Mouse (Mus musculus): Measurements from ENCODE around the gene Usp3.

Gene Usp3

GRCm38 (mm10) chr9:66592708-66593612 is at the start of gene Usp3:
Gene Usp3 (minus strand): TSS chr9:66593142.
- DNase-seq (ENCODE audit: low read depth, low spot score): peak; percentile 86

DNA sequence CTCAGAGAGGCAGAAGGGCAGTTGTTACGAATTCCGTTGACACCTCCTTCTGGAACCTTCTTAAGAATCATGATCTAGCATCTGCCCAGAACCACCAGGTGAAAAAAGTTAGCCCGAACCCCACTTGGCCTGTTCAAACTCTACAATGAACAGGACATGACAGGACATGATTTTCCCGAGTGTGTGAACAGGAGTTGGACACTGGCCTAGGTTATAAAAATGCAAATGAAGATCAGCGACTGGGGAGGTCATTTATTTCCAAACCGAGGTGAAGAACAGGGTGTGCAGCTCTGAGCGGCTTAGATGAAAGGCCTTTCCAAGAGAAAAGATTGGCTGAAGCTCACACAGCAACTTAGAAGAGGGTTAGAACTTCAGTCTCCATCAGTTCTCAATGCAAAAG is 47.5 kb upstream of the Usp3 start:
- DNase-seq (ENCODE audit: low read depth, low spot score): no peak

- no peak for DNase-seq (ENCODE audit: low read depth, low spot score)
Measured at GRCm38 (mm10) chr9:66639626-66640025, 46.7 kb upstream of the Usp3 start.

- no peak for DNase-seq (ENCODE audit: low read depth, low spot score)
Measured at GRCm38 (mm10) chr9:66632441-66632840, 39.5 kb upstream of the Usp3 start.

DNA sequence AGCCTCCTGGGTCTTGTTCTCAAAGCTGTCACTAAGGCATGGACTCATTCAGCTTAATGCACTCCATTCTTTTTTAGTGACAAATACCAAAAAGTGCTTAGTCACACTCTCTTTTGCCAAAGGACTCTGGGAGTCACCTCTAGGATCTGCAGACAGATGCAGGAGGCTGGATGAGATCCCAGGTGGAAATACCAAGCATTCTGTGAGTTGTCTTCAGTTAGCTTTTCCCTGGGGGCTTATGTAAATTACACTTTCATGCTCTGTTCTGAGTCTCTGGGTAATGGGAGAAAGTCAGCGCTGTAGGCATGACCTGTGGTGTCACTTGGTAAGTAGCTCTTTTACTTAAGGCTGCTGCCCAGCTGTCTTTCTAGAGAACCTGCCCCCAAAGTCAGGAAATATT is 38.0 kb upstream of the Usp3 start:
- no peak for DNase-seq (ENCODE audit: low read depth, low spot score)

DNA sequence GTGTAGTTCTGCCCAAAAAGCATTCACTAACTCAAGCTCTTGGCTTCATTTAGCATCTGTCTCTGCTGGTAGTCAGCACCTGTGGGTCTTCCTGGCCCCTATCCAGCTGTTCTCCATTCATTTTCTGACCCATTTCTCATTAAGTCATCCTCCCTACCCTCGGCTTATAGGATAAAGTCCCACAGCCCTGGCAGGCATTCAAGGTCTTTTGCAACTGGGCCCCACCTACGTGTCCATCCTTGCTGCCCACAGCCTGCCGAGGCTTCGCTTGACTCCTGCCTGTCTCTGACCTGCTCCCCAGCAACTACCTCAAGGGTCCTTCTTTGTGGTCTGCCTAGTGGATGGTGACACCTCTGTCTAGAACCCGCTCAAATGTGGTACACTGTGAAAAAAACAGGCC is 33.7 kb upstream of the Usp3 start:
- DNase-seq (ENCODE audit: low read depth, low spot score): no peak

DNA sequence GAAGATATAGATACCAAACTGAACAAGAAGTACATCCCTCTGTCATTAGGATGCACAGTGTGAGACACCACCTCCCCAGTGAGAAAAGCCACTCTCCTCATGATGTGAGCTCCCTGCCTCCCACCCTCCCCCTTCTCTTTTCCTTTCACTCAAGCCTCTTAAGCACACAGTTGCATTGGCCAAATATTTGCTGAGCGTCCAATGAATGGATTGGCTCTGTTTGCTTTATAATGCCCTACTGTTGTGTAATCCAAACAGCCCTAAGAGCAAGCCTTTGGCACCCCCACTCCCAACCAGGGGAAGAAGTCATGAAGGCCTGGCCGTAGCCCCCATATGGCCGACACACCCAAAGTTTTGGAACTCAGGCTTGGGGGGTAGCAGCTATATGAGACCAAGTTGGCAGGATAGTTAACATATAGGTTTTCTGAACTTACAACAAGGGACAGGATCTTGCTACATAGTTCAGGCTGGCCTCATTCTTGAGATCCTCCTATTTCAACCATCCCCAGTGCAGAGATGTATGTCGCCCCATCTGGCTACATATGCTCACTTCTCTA is 33.1 kb upstream of the Usp3 start:
- DNase-seq (ENCODE audit: low read depth, low spot score): no peak

DNA sequence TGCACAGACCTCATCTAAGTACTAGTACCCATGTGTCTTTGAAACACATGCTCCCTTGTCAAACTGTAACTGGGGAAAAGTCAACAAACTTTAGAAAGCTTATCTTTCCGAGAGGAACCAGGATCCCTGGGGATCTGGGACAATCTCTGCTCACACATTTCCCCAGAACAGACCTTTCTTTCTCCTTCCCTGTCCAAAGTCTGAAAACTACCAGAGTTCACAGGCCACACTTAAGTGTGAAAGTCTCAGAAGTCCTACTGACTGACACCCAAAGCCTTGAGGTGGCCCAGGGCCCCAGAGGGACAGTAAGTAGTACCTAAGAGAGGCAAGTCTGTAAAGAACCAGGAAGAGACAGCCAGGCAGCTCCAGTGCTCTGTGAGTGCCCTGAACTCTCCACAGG is 31.9 kb upstream of the Usp3 start:
- DNase-seq (ENCODE audit: low read depth, low spot score): no peak

DNA sequence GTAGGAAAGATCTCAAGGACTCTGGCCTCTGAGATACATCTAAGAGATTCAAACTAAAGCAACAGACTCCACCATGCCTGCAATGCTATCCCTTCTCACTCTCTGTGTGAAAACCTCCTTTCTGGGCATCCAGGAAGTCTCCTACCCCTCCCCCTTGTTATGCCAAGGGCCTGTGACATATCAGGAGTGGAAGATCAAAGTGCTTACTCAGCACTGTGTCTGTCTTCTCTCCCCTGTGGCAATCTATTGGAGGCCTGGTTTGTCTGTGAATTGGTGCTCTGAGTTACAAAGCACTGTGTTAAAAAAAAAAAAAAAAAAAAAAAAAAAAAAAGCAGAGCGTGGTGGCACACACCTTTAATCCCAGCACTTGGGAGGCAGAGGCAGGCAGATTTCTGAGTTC is 30.7 kb upstream of the Usp3 start:
- DNase-seq (ENCODE audit: low read depth, low spot score): no peak

DNA sequence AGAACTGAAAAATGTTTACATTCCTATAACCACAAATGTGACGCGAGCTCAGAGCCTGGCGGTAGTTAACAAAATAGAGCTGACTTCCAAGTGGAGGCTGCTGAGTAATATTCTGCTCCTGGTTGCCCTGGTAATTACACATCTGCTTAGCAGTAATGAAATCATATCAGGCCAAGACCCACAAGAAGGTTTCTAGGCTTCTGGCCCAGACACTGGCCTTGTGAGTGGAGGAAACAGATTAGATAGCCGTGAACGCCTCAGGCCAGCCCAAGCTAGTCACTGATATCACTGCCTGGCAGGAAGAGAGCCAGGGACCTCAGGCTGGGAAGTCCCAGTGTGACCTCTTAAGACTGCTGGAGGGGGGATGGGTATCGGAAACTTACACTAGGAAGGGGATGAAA is 27.6 kb upstream of the Usp3 start:
- DNase-seq (ENCODE audit: low read depth, low spot score): no peak

- no peak for DNase-seq (ENCODE audit: low read depth, low spot score)
Measured at GRCm38 (mm10) chr9:66620055-66620454, 27.1 kb upstream of the Usp3 start.

- no peak for DNase-seq (ENCODE audit: low read depth, low spot score)
Measured at GRCm38 (mm10) chr9:66617812-66618211, 24.9 kb upstream of the Usp3 start.

- DNase-seq (ENCODE audit: low read depth, low spot score): no peak
Measured at GRCm38 (mm10) chr9:66616858-66617257, 23.9 kb upstream of the Usp3 start.

GRCm38 (mm10) chr9:66615141-66615540 is 22.2 kb upstream of the Usp3 start:
- no peak for DNase-seq (ENCODE audit: low read depth, low spot score)

DNA sequence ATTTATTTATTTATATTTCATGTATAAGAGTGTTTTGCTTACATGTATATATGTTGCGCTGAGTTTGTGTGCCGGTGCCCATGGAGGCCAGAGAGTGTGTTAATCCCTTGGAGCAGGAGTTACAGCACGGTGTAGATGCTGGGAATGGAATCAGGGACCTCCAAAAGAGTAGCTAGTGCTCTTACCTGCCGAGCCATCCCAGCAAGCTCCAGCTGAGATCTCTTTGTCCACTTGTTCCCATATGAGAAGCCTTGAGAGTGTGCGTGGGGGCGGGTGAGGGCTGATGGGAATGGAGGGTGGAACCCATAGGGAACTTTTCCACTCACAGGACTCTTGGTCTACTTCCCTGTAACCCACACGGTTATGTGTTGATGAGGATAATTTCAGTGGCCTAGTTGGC is 21.6 kb upstream of the Usp3 start:
- DNase-seq (ENCODE audit: low read depth, low spot score): no peak

DNA sequence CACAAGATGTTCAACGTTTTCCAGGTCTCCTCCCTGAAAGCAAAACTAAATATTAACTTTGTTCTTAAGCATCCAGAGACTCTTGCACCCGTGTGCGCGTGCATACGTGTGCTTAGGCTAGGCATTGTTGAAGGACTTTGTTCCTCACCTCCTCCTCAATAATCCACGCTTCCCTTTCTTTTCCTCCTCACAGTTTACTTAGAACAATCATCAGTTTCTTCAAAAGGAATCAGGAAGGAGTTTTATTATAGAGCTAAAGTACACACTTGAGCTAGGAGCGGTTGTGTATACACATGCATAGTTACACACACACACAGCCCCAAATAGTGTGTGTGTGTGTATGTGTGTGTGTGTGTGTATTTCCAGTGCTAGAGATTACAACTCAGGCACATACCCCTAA is 20.7 kb upstream of the Usp3 start:
- no peak for DNase-seq (ENCODE audit: low read depth, low spot score)

DNA sequence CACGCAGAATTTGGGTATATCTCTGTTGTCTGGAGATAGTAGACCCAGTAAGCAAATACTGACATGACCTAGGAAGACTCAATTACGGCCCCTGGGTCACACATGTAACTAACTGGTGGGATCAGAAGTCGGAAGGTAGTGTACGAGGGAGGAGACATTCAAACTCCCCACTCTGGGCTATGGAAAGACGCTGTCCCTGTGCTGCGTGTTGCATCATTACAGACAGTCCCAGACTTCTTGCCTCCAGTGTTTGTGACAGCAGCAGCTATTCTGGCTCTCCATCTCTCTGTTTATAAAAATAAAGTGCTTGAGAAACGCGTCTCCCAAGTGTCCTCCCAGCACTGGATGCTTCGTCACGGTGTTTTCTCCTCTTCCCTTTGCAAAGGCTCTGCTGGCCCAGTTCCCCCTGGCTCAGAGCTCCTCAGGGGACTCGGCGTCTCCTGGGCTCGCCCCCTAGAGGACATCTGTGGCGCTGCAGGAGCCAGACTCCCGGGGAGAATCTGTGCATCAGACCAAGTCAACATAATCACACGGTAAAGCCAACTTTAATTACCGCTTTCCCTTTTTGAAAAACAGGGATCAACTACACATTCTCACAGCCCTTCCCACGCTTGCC is 18.6 kb upstream of the Usp3 start:
- peak; percentile 56 for DNase-seq (ENCODE audit: low read depth, low spot score)

DNA sequence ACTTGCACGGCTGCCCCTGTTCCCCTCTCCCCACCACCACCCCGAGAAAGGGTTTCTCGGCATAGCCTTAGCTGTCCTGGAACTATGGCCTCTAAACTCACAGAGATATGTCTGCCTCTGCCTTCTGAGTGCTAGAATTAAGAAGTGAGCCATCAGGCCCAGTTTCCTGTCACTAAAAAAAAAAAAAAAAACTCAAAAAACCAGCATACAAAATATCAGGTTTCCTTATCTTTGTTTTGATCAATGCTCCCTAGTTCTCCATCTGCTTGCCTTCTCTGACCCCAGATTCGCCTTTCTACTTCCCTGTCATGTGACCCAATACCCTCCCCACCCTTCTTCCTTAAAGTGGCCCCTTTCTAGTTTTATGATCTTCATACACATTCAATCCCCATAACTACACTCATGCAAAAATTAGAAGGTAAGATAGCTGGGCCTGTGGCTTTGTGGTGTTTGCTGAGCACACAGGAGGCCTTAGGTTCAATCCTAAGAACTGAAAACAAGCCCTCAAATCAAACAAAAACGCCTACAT is 15.9 kb upstream of the Usp3 start:
- no peak for DNase-seq (ENCODE audit: low read depth, low spot score)

DNA sequence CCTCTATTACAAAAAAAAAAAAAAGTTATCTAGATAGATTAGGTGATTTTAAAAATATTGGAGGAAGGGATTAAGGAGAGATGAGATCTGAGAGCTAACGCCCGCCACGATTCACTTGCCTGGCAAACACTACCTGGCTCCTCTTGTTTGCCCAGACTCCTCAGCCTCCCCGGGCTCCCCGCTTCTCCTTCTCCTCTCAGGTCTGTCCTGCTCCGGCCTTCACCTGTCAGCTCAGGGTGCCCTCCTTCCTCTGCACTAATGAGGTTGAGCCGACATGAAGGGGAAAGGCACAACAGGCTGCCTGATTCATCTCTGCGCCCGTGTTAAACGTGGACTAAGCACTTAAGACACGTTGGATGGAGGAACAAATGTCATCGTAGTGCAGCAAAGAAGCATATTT is 13.9 kb upstream of the Usp3 start:
- DNase-seq (ENCODE audit: low read depth, low spot score): no peak

GRCm38 (mm10) chr9:66605876-66606750 is 13.2 kb upstream of the Usp3 start:
- no peak for DNase-seq (ENCODE audit: low read depth, low spot score)

- no peak for DNase-seq (ENCODE audit: low read depth, low spot score)
Measured at GRCm38 (mm10) chr9:66604349-66605206, 11.6 kb upstream of the Usp3 start.

Data from WW6 (cell line).